Mouse (Mus musculus): ENCODE measurements around the gene Tmem220. TPM values are rescaled to one million over a fixed set of nuclear protein-coding genes. Genes with fewer than 3 reads are reported as not detected.

Tmem220 gene
- total RNA-seq, 2 experiments from 2014 or later: 1.7 to 2.3 TPM

Other genes starting within 250 kb of the Tmem220 start
- not detected in 2 replicates for gene Pirt, start 113.2 kb upstream of the Tmem220 start, total RNA-seq (2015)
- not detected in 2 replicates for gene Pirt, start 113.2 kb upstream of the Tmem220 start, total RNA-seq (2017)
- gene Tmem238l, start 68.5 kb upstream of the Tmem220 start, total RNA-seq (2015): not detected in 2 replicates
- not detected in 2 replicates for gene Tmem238l, start 68.5 kb upstream of the Tmem220 start, total RNA-seq (2017)
- gene Adprm, start 27.4 kb downstream of the Tmem220 start, total RNA-seq (2015): 37.3 and 38.8 TPM in 2 replicates
- 28.5 and 37.2 TPM in 2 replicates for gene Adprm, start 27.4 kb downstream of the Tmem220 start, total RNA-seq (2017)
- gene Sco1, start 27.5 kb downstream of the Tmem220 start, total RNA-seq (2015): 5.5 and 6.7 TPM in 2 replicates
- 19.1 and 20.6 TPM in 2 replicates for gene Sco1, start 27.5 kb downstream of the Tmem220 start, total RNA-seq (2017)
- 0.07 TPM in 1 of 2 replicates, not detected in the other for gene Myh3, start 53.1 kb downstream of the Tmem220 start, total RNA-seq (2015)
- not detected in 2 replicates for gene Myh3, start 53.1 kb downstream of the Tmem220 start, total RNA-seq (2017)
- not detected in 2 replicates for gene Myh2, start 145.9 kb downstream of the Tmem220 start, total RNA-seq (2015)
- gene Myh2, start 145.9 kb downstream of the Tmem220 start, total RNA-seq (2017): not detected in 2 replicates
- not detected in 2 replicates for gene Myh1, start 174.9 kb downstream of the Tmem220 start, total RNA-seq (2015)
- gene Myh1, start 174.9 kb downstream of the Tmem220 start, total RNA-seq (2017): not detected in 2 replicates
- gene Myh4, start 212.9 kb downstream of the Tmem220 start, total RNA-seq (2015): not detected in 2 replicates
- not detected in 2 replicates for gene Myh4, start 212.9 kb downstream of the Tmem220 start, total RNA-seq (2017)